Mouse (Mus musculus): ENCODE results near the gene 4931406C07Rik. TPM values are rescaled to one million over a fixed set of nuclear protein-coding genes. Genes with fewer than 3 reads are reported as not detected.

Gene 4931406C07Rik
- total RNA-seq (2023), result 3.2 TPM

DNA sequence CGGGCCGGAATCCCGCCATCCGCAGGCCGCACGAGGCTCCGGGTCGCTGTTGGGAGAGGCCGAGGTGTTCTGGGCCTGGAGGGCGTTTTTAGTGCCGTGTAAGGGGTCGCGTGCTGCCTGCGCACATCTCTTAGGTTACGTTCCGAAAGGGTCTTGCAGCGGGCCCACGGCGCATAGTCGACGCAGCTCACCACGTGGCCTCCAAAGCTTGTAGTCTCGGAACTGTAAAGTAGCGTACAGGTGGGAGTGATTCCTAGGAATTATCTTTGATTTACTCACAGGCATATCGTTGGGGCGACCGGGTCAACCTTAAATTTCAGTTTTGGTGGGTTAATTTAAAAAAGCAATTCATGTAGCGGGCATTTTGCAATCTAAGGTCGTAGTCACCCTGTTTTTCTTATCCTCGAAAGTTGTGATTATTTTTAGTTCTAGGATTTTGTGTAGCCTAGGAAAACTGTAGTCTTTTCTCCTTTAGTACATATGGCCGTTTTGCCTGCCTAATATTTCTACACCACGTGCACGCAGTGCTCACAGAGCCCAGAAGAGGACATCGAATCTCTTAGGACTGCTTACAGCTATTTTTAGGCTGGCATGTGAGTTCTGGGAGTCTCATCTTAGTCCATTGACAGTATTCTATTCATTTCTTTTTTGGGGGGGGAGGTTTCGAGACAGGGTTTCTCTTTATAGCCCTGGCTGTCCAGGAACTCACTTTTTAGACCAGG is at the start of gene 4931406C07Rik:
Gene 4931406C07Rik (minus strand): TSS at position 51 of the 722 bp plus-strand sequence.

DNA sequence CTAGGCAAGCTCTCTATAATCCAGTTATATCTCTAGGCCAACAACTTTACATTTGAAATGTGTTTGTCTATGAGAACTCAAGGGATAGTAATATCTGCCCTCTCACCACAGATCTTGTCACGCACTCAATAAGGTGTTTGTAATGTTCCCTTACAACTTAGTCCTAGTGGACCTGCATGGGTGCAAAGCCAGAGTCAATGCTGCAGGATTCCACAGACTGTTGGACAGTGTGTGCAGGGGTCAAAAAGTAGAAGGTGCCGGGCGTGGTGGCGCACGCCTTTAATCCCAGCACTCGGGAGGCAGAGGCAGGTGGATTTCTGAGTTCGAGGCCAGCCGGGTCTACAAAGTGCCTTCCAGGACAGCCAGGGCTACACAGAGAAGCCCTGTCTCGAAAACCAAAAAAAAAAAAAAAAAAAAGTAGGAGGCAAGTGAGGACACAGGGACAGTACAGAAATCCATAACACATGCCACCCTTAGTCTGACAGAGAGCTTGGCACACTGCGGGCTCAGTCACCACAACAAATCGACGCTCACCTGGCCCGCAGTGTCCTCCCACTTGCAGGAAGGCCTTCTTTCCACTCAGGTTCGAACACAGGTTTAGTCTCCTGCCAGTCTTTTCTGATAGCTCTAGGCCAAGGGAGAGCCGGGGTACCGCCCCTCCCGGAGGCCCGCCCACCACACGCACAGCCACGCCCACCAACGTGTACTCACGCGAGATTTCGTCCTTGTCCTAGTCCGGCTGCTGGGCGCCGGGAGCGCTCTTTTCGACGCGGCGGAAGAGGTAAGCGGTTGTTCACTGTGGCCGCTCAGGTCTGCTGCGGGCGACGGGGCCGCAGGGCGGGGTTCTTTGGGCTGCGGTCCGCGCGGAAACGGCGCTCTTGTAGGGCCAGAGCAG is 498 bp downstream of the 4931406C07Rik start, which contains the start of gene Taf1d:
Gene Taf1d (plus strand): TSS at position 712 of the 895 bp plus-strand sequence.

DNA sequence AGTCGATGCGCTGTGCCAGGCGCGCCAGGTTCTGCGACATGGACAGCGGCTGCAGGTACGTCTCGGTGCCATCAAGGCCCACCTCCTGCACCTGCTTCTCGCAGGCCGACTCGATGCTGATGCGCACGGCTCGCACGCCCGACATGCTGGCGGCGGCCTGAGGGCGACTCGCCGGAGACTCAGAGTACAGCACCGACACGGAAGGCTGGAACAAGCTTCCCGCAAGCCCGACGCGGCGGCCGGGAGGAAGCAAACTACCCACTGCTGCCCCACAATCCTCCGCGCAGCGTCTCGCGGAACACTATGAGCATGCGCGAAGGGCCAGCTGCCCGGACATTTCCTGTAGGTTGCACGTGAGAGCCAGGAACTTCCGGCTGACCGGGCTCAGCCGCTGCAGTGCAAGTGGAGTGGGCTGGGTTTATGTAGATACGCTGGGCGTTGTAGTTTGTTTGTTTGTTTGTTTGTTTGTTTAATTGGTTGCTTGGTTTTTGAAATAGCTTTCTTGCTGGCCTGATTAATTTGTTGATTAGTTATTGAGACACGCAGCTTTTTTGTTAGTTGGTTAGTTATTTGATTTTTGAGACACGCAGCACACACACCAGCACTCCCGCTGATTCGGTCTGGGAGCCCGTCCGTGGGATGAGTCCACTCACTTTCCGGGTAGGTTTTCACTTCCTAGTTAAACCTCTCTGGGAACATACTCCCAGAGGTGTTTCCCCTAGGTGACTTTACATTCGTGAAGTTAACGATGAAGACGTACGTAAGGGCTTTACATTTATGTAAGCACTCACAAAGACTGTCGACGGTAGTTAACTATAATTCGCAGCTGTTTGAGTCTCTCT is 26.4 kb downstream of the 4931406C07Rik start, which contains the start of gene Med17:
Gene Med17 (minus strand): TSS at position 283 of the 842 bp plus-strand sequence.

DNA sequence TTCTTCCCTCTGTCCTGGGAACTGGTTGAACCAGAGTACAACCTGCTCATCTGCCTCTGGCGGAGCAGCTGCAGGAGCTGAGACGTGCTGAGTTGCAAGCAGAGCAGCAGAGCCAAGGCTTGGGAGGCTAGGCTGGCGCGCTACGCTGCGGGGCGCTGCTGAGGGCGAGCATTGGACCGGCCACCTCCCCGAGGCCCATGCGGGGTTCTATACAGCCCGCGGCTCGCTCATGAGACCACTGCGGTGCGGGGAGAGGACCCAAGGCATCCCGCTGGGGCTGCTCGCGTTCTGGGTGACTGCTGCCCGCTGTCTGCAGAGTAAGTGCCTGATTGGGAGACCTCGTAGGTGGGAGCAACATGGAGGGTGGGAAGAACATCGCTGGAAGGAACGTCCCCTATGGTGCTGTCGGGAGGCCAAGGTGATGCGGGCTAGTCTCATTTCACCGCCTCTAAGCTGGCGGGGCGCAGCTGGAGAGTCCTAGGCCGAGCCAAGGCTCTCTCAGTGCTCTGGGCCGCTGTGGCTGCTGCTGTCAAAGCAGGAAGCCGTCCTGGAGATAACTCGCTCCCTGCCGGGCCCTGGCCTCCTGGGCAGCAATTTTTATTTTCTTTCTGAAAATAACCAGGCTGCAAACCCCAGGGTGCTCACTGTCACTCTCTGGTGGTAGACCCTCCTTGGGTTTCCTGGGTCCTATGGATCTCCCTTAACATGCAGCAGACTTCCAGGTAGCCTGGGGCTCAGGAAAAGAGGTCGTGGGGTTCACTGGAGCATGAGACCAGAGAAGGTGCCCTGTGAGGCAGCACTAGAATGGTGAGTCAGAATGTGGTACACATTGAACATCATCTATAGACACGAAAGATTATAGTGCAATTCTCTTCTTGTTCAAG is 67.0 kb downstream of the 4931406C07Rik start, which contains the start of gene Vstm5:
Gene Vstm5 (plus strand): TSS at position 4 of the 884 bp plus-strand sequence.

Other genes with a start within 250 kb of the 4931406C07Rik start
- gene Hephl1, start 194.3 kb downstream of the 4931406C07Rik start, total RNA-seq (2023), result not detected
- not detected for gene Vstm5, start 67.4 kb downstream of the 4931406C07Rik start, total RNA-seq (2023)
- 56.5 TPM for gene Med17, start 26.5 kb downstream of the 4931406C07Rik start, total RNA-seq (2023)
- 288 TPM for gene Taf1d, start 234 bp downstream of the 4931406C07Rik start, total RNA-seq (2023)
- 45.1 TPM for gene Cep295, start 51.3 kb upstream of the 4931406C07Rik start, total RNA-seq (2023)
- 11.6 TPM for gene Smco4, start 187.0 kb upstream of the 4931406C07Rik start, total RNA-seq (2023)

Data from CD8-positive naive resting alpha-beta T cell, adult 57 days (primary cell).